Mouse (Mus musculus) testis, adult 2 months (tissue): ENCODE results near the gene Ift57.

Source experiments
- CTCF ChIP-seq: fragments of 200-500 bp; IDR thresholded peaks from 2 replicates; pipeline ENCODE4 v1.5.1; 2012; ENCODE audit warnings: low read depth, mild to moderate bottlenecking, inconsistent platforms, low read length, moderate library complexity; ENCODE audit not compliant: control insufficient read depth, insufficient read depth, insufficient replicate concordance
- POLR2A ChIP-seq: fragments of 200-500 bp; IDR thresholded peaks from 2 replicates; pipeline ENCODE4 v1.6.1; 2012; ENCODE audit warnings: low read depth, mild to moderate bottlenecking, inconsistent platforms, low read length, moderate library complexity; ENCODE audit not compliant: control insufficient read depth

- no peak for TF ChIP-seq CTCF
- no peak for TF ChIP-seq POLR2A
Measured at GRCm38 (mm10) chr16:49753318-49753717, 54.3 kb downstream of the Ift57 start.
